Mouse (Mus musculus): ENCODE data around the gene Gm11937. TPM values are rescaled to one million over a fixed set of nuclear protein-coding genes. Genes with fewer than 3 reads are reported as not detected.
"Not testable (repeated sequence)": the region's sequence is repeated elsewhere in the genome, so short reads cannot be mapped to it uniquely, and the experiment has no call there.

Gm11937 gene
- total and polyA plus RNA-seq, 2 experiments: not detected

- Histone ChIP-seq H3K27me3 (ENCODE audit: control insufficient read depth, insufficient read depth, low read length) (peaks cover 8% of the 10 kb centered on the region), H3K79me2 (ENCODE audit: control insufficient read depth, insufficient read depth, low read length) (no peaks in the 10 kb centered on the region), H3K9ac (ENCODE audit: low read depth, low read length) (no peak overlapping the region), H3K36me3 (ENCODE audit: control insufficient read depth, insufficient read depth, low read length) (no peaks in the 10 kb centered on the region), H3K4me3 (ENCODE audit: insufficient read depth, low read depth, low read length) (no peak overlapping the region), H3K4me1 (ENCODE audit: control insufficient read depth, insufficient read depth, low read length) (no peaks in the 10 kb centered on the region), H3K27ac (replicated peaks; ENCODE audit: insufficient read depth, low read depth, low read length) (no peak overlapping the region)
- no peak for DNase-seq (ENCODE audit: extremely low read depth, low read depth, low spot score)
- WGBS: 64% methylated on average over 3 of the region's 3 CpGs
- TF ChIP-seq CTCF (IDR thresholded peaks at IDR 0.05; ENCODE audit: low read depth, low read length): no peak
- no peak for TF ChIP-seq POLR2A (IDR thresholded peaks at IDR 0.05; ENCODE audit: extremely low read depth, insufficient read depth, low read length)
These were observed 20.9 kb upstream of the Gm11937 start for GRCm38 (mm10) chr11:99630890-99631289.

- 85% methylated on average over 4 of the region's 4 CpGs for WGBS
- H3K4me1 ChIP-seq (ENCODE audit: control insufficient read depth, insufficient read depth, low read length): no peaks in the 10 kb centered on the region
- H3K27ac ChIP-seq (replicated peaks; ENCODE audit: insufficient read depth, low read depth, low read length): no peak within 1 kb of the TSS
- H3K9ac ChIP-seq (ENCODE audit: low read depth, low read length): no peak within 1 kb of the TSS
- H3K36me3 ChIP-seq (ENCODE audit: control insufficient read depth, insufficient read depth, low read length): no peaks in the 10 kb centered on the region
- no peak for DNase-seq (ENCODE audit: extremely low read depth, low read depth, low spot score)
- no peak within 1 kb of the TSS for H3K4me3 ChIP-seq (ENCODE audit: insufficient read depth, low read depth, low read length)
- no peak for TF ChIP-seq POLR2A (IDR thresholded peaks at IDR 0.05; ENCODE audit: extremely low read depth, insufficient read depth, low read length)
- no peak for TF ChIP-seq CTCF (IDR thresholded peaks at IDR 0.05; ENCODE audit: low read depth, low read length)
- peaks cover 5% of the 10 kb centered on the region; the same call in 1 of the 2 replicates for H3K27me3 ChIP-seq (ENCODE audit: control insufficient read depth, insufficient read depth, low read length)
- no peaks in the 10 kb centered on the region for H3K79me2 ChIP-seq (ENCODE audit: control insufficient read depth, insufficient read depth, low read length)
These were observed 18.1 kb upstream of the Gm11937 start, which contains the start of gene Krtap4-1 for GRCm38 (mm10) chr11:99628138-99628537. TSS of gene Krtap4-1 (minus strand) at chr11:99628238.

GRCm38 (mm10) chr11:99620335-99620734 is 10.3 kb upstream of the Gm11937 start, which contains the start of gene Gm11562:
TSS of gene Gm11562 (minus strand) at chr11:99620435.
- Histone ChIP-seq H3K27ac (replicated peaks; ENCODE audit: insufficient read depth, low read depth, low read length) (no peak within 1 kb of the TSS), H3K27me3 (ENCODE audit: control insufficient read depth, insufficient read depth, low read length) (no peaks in the 10 kb centered on the region)

GRCm38 (mm10) chr11:99614796-99615363 is 4.9 kb upstream of the Gm11937 start, which contains the start of gene Krtap2-4:
TSS of gene Krtap2-4 (minus strand) at chr11:99614846.
- DNase-seq (ENCODE audit: extremely low read depth, low read depth, low spot score): no peak
- TF ChIP-seq CTCF (IDR thresholded peaks at IDR 0.05; ENCODE audit: low read depth, low read length): no peak
- no peak for TF ChIP-seq POLR2A (IDR thresholded peaks at IDR 0.05; ENCODE audit: extremely low read depth, insufficient read depth, low read length)
- Histone ChIP-seq H3K27ac (replicated peaks; ENCODE audit: insufficient read depth, low read depth, low read length) (no peak within 1 kb of the TSS), H3K27me3 (ENCODE audit: control insufficient read depth, insufficient read depth, low read length) (no peaks in the 10 kb centered on the region), H3K4me3 (ENCODE audit: insufficient read depth, low read depth, low read length) (no peak within 1 kb of the TSS), H3K79me2 (ENCODE audit: control insufficient read depth, insufficient read depth, low read length) (no peaks in the 10 kb centered on the region), H3K4me1 (ENCODE audit: control insufficient read depth, insufficient read depth, low read length) (no peaks in the 10 kb centered on the region), H3K9ac (ENCODE audit: low read depth, low read length) (no peak within 1 kb of the TSS), H3K36me3 (ENCODE audit: control insufficient read depth, insufficient read depth, low read length) (no peaks in the 10 kb centered on the region)
- 46% methylated on average over 3 of the region's 3 CpGs for WGBS

More at GRCm38 (mm10) chr11:99620335-99620734, 10.3 kb upstream of the Gm11937 start, which contains the start of gene Gm11562:
- TF ChIP-seq CTCF (IDR thresholded peaks at IDR 0.05; ENCODE audit: low read depth, low read length) (no peak), POLR2A (IDR thresholded peaks at IDR 0.05; ENCODE audit: extremely low read depth, insufficient read depth, low read length) (no peak)
- no peak within 1 kb of the TSS for H3K9ac ChIP-seq (ENCODE audit: low read depth, low read length)
- no peaks in the 10 kb centered on the region for H3K4me1 ChIP-seq (ENCODE audit: control insufficient read depth, insufficient read depth, low read length)
- H3K36me3 ChIP-seq (ENCODE audit: control insufficient read depth, insufficient read depth, low read length): no peaks in the 10 kb centered on the region
- 78% methylated on average over 2 of the region's 2 CpGs for whole genome bisulfite sequencing
- H3K79me2 ChIP-seq (ENCODE audit: control insufficient read depth, insufficient read depth, low read length): no peaks in the 10 kb centered on the region
- no peak within 1 kb of the TSS for H3K4me3 ChIP-seq (ENCODE audit: insufficient read depth, low read depth, low read length)
- no peak for DNase-seq (ENCODE audit: extremely low read depth, low read depth, low spot score)

- Histone ChIP-seq H3K27me3 (ENCODE audit: control insufficient read depth, insufficient read depth, low read length) (no peaks in the 10 kb centered on the region), H3K36me3 (ENCODE audit: control insufficient read depth, insufficient read depth, low read length) (no peaks in the 10 kb centered on the region), H3K4me3 (ENCODE audit: insufficient read depth, low read depth, low read length) (no peak overlapping the region), H3K4me1 (ENCODE audit: control insufficient read depth, insufficient read depth, low read length) (no peaks in the 10 kb centered on the region), H3K9ac (ENCODE audit: low read depth, low read length) (no peak overlapping the region), H3K79me2 (ENCODE audit: control insufficient read depth, insufficient read depth, low read length) (no peaks in the 10 kb centered on the region), H3K27ac (replicated peaks; ENCODE audit: insufficient read depth, low read depth, low read length) (no peak overlapping the region)
- 67% methylated on average over 1 of the region's 1 CpGs for WGBS
- DNase-seq (ENCODE audit: extremely low read depth, low read depth, low spot score): no peak
- no peak for TF ChIP-seq POLR2A (IDR thresholded peaks at IDR 0.05; ENCODE audit: extremely low read depth, insufficient read depth, low read length)
- TF ChIP-seq CTCF (IDR thresholded peaks at IDR 0.05; ENCODE audit: low read depth, low read length): no peak
These were observed 863 bp downstream of the Gm11937 start for GRCm38 (mm10) chr11:99609126-99609525.

- not testable (repeated sequence) for H3K27ac ChIP-seq (replicated peaks; ENCODE audit: insufficient read depth, low read depth, low read length); H3K36me3 ChIP-seq (ENCODE audit: control insufficient read depth, insufficient read depth, low read length); H3K9ac ChIP-seq (ENCODE audit: low read depth, low read length); H3K27me3 ChIP-seq (ENCODE audit: control insufficient read depth, insufficient read depth, low read length); H3K4me1 ChIP-seq (ENCODE audit: control insufficient read depth, insufficient read depth, low read length); H3K79me2 ChIP-seq (ENCODE audit: control insufficient read depth, insufficient read depth, low read length); DNase-seq (ENCODE audit: extremely low read depth, low read depth, low spot score); H3K4me3 ChIP-seq (ENCODE audit: insufficient read depth, low read depth, low read length)
- WGBS: 36% methylated on average over 1 of the region's 1 CpGs
These were observed 6.8 kb downstream of the Gm11937 start, which contains the start of gene Gm11938 for GRCm38 (mm10) chr11:99603208-99603607. TSS of gene Gm11938 (minus strand) at chr11:99603308.

GRCm38 (mm10) chr11:99597742-99598141 is 12.2 kb downstream of the Gm11937 start, which contains the start of gene Krtap9-3:
TSS of gene Krtap9-3 (minus strand) at chr11:99598105.
- H3K4me1 ChIP-seq (ENCODE audit: control insufficient read depth, insufficient read depth, low read length); H3K9ac ChIP-seq (ENCODE audit: low read depth, low read length); H3K79me2 ChIP-seq (ENCODE audit: control insufficient read depth, insufficient read depth, low read length); H3K27ac ChIP-seq (replicated peaks; ENCODE audit: insufficient read depth, low read depth, low read length); DNase-seq (ENCODE audit: extremely low read depth, low read depth, low spot score); H3K4me3 ChIP-seq (ENCODE audit: insufficient read depth, low read depth, low read length); H3K27me3 ChIP-seq (ENCODE audit: control insufficient read depth, insufficient read depth, low read length); H3K36me3 ChIP-seq (ENCODE audit: control insufficient read depth, insufficient read depth, low read length): not testable (repeated sequence)
- WGBS: 93% methylated on average over 6 of the region's 6 CpGs
